Mouse (Mus musculus) kidney, postnatal 14 days (tissue): Measurements from ENCODE around the gene Zc3h12c.
A peak's percentile ranks its signal among the peaks of the same experiment; 100 is the strongest.

Experiments used
- DNase-seq: peaks from one replicate; pipeline ENCODE4 v3.0.0; 2022; ENCODE audit warnings: mixed read lengths

The Zc3h12c gene

GRCm38 (mm10) chr9:52167863-52168685, at the start of gene Zc3h12c:
TSS of gene Zc3h12c (minus strand) at chr9:52168572.
- peak; percentile 73 for DNase-seq

- DNase-seq, result peak; percentile 61
Measured at GRCm38 (mm10) chr9:52217636-52218035, 49.3 kb upstream of the Zc3h12c start.

GRCm38 (mm10) chr9:52215291-52215690, 46.9 kb upstream of the Zc3h12c start:
- no peak for DNase-seq

GRCm38 (mm10) chr9:52212416-52212815, 44.0 kb upstream of the Zc3h12c start:
- no peak for DNase-seq

- no peak for DNase-seq
Measured at GRCm38 (mm10) chr9:52208510-52209030, 40.2 kb upstream of the Zc3h12c start.

- no peak for DNase-seq
Measured at GRCm38 (mm10) chr9:52203189-52203588, 34.8 kb upstream of the Zc3h12c start.

- no peak for DNase-seq
Measured at GRCm38 (mm10) chr9:52200271-52200670, 31.9 kb upstream of the Zc3h12c start.

- DNase-seq, result no peak
Measured at GRCm38 (mm10) chr9:52195853-52196252, 27.5 kb upstream of the Zc3h12c start.

GRCm38 (mm10) chr9:52193851-52194250, 25.5 kb upstream of the Zc3h12c start:
- no peak for DNase-seq

- DNase-seq, result no peak
Measured at GRCm38 (mm10) chr9:52190907-52191306, 22.5 kb upstream of the Zc3h12c start.

GRCm38 (mm10) chr9:52188106-52188505, 19.7 kb upstream of the Zc3h12c start:
- no peak for DNase-seq

- no peak for DNase-seq
Measured at GRCm38 (mm10) chr9:52186296-52186941, 18.0 kb upstream of the Zc3h12c start.

GRCm38 (mm10) chr9:52181419-52181818, 13.0 kb upstream of the Zc3h12c start:
- no peak for DNase-seq

- DNase-seq, result no peak
Measured at GRCm38 (mm10) chr9:52180851-52181250, 12.5 kb upstream of the Zc3h12c start.

- no peak for DNase-seq
Measured at GRCm38 (mm10) chr9:52175257-52175859, 7.0 kb upstream of the Zc3h12c start.

GRCm38 (mm10) chr9:52174671-52175111, 6.3 kb upstream of the Zc3h12c start:
- no peak for DNase-seq

- DNase-seq, result no peak
Measured at GRCm38 (mm10) chr9:52173937-52174336, 5.6 kb upstream of the Zc3h12c start.

- DNase-seq, result no peak
Measured at GRCm38 (mm10) chr9:52172550-52172949, 4.2 kb upstream of the Zc3h12c start.

- no peak for DNase-seq
Measured at GRCm38 (mm10) chr9:52170671-52171070, 2.3 kb upstream of the Zc3h12c start.

GRCm38 (mm10) chr9:52170131-52170530, 1.8 kb upstream of the Zc3h12c start:
- no peak for DNase-seq

GRCm38 (mm10) chr9:52168686-52169270, 406 bp upstream of the Zc3h12c start:
- peak; percentile 89 for DNase-seq

GRCm38 (mm10) chr9:52167506-52167862, 888 bp downstream of the Zc3h12c start:
- no peak for DNase-seq

GRCm38 (mm10) chr9:52167084-52167483, 1.3 kb downstream of the Zc3h12c start:
- no peak for DNase-seq
